Mouse (Mus musculus) ovary, adult 18-20 months (tissue): ENCODE results near the gene Rfc5.

Experiments used
- DNase-seq: peaks from one replicate; pipeline ENCODE4 v3.0.0; 2022; ENCODE audit warnings: low spot score, mixed read lengths

Gene Rfc5

DNA sequence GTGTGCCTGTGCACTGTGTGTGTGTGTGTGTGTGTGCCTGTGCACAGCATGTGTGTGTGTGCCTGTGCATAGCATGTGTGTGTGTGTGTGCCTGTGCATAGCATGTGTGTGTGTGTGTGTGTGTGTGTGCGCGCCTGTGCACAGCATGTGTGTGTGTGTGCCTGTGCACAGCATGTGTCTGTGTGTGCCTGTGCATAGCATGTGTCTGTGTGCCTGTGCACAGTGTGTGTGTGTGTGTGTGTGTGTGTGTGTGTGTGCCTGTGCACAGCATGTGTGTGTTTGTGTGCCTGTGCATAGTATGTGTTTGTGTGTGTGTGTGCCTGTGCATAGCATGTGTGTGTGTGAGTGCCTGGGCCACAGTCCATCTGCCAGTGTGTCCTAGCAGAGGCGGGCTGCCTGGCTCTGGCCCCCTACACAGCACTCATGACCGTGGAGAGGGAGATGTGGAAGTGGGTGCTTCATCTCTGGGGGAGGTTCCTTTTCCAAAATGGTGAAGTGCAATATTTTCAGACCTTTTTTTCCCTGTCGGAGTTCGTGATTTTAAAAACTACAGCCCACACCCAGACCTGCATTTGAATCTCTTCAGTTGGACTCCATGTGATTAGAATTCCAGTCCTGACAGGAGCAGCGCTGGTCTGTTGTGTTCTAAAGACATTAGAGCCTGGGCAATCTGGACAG is 14.3 kb downstream of the Rfc5 start:
- no peak for DNase-seq

GRCm38 (mm10) chr5:117373418-117373817 is 15.4 kb downstream of the Rfc5 start:
- DNase-seq: no peak

DNA sequence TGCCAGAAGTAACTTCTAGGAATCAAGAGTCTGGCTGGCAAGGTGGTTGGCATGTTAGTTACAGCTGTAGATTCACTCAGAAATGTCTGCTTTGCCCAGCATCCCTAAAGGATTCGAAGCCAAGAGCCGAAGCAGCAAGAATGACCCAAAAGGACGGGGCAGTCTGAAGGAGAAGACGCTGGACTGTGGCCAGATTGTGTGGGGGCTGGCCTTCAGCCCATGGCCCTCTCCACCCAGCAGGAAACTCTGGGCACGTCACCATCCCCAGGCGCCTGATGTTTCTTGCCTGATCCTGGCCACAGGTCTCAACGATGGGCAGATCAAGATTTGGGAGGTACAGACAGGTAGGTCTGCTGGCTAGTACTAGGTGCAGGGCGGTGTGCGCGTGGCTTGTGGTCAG is 18.3 kb downstream of the Rfc5 start:
- DNase-seq: peak; percentile 68

DNA sequence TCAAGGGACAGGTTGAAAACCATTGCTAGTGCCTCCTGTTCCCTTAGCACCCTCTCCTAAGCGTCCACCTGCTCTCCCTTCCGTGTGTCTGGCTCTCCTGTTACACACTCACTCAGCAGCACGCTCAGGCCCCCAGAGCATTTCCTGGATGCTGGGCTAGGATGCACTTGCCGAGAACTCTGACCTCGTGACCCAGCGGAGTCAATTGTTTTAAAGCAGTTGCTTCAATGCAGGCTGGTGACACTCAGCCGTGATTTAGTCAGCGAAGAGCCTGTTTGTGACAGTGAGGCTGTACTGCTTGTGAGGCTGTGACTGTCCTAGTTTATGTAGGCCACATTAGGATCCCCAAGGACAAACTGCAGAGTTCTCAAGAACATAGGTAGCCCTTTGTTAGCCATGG is 21.6 kb downstream of the Rfc5 start:
- no peak for DNase-seq

GRCm38 (mm10) chr5:117365904-117366561 is 22.8 kb downstream of the Rfc5 start:
- DNase-seq: no peak

DNA sequence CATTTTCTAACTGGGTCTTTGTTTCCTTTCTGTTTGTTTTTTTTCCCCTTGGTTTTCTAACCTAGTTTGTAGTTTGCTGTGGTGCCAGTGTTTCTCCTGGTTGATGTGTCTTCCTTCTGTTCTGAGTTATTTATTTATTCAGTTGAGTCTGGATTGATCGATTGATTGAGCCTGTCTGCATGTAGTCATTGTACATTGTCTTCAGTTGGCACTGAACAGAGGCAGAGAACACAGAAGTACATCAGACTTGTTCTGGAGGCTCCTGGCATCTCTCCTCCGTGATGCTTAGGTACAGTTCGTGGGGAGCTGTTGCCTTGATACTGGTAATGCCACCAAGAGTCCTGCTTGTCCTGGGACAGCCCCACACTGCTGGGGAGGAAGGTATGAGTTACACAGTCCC is 24.0 kb downstream of the Rfc5 start:
- DNase-seq: no peak

- DNase-seq: peak; percentile 50
Observed at GRCm38 (mm10) chr5:117363066-117363782, 25.6 kb downstream of the Rfc5 start.

DNA sequence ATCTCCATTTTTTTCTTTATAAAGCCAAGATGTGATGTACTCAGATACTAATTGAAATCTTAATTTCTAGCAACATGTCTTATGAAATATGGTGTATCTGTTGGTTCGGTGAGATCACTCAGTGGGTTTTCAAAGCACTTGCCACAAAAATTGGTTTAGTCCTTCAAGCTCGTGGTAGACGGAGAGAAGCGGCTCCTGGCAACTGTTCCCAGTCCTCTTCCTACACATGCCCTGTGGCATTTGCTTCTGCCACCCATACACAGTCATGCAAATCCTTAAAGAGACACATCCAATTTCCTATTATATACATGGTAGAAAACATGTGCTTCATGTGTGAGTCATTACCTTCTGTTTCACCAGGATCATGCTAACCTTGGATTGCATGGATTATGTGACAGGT is 27.3 kb downstream of the Rfc5 start:
- no peak for DNase-seq

GRCm38 (mm10) chr5:117360631-117361541 is 28.0 kb downstream of the Rfc5 start:
- DNase-seq: peak; percentile 66

DNA sequence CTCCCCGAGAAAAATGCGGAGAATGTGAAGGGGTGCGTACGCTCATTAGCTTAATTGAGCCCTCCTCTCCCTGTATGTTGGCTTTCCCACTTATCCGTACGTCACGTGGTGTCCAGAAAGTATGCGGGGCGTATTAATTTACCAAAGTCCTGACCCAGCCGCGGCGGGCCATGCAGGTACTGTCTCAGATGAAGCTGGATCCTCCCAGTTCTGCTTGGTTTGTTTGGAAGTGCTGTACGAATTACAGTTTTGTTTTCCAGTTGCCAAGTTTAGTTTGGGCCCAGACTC is 28.7 kb downstream of the Rfc5 start:
- no peak for DNase-seq

DNA sequence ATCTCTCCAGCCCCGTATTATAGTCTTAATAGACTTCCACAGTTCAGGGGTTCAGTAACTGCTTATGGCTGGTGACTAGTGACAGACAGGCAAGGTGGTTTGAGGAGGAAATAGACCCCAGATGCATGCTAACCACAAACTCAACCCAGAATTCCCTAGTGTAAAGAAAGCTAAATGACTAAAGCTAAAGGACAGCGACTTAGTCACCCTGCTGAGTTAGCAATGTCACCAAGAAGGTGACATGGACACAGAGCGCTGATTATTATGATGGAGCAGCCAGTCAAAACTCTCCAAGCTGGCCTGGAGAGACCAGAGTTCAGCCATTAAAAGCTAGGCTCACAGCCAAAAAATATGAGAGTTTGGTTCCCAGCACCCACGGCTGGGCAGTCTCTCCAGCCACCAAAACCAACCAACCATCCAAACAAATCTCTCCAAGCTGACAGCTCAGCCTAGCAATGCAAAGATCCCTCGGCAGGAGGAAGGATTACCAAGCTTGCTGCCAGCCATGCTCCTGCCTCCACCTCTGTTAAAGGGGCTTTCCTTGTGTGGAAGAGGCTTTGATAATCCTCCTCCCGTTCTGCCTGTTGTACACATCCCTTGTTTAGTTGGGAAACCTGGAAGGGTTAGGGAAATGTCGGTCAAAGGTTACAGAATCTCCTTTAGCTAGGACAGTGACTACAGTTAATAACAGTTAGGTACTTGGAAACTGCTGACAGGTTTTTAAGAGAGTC is 29.2 kb downstream of the Rfc5 start:
- no peak for DNase-seq

DNA sequence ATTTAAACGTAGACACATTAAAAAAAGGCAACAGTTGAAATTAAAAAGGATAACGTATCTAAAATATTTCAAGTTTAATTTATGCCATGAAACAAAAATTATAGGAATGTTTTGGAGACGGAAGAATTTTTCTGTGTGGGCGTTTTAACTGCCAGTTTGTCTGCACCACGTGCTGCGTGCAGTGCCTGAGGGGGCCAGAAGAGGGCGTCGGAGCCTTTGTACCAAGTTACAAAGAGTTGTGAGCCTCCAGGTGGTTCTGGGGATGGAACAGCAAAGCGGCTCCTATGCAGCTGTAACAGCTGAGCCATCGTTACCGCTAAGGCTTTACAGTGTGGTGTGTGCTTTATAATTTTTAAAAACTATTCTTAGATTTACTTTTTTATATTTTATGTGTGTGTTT is 30.1 kb downstream of the Rfc5 start:
- DNase-seq: peak; percentile 33

DNA sequence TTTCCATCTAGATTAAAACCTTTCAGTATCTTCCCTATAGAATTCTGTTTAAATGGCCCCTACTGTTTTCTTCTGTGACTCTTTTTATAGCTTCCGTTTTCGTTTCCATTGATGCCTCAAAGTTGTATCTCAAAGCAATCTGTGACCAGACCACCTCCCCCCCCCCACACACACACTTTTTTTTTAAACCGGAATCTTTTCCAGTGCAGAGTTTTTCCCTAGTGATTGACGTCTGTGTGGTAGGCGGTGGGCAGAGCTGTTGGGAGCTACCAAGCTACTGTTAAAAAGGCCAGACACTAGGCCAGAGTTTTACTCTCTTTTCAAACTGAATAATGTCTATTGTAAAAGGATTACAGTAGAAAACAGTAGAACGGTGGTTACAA is 30.6 kb downstream of the Rfc5 start:
- DNase-seq: no peak

DNA sequence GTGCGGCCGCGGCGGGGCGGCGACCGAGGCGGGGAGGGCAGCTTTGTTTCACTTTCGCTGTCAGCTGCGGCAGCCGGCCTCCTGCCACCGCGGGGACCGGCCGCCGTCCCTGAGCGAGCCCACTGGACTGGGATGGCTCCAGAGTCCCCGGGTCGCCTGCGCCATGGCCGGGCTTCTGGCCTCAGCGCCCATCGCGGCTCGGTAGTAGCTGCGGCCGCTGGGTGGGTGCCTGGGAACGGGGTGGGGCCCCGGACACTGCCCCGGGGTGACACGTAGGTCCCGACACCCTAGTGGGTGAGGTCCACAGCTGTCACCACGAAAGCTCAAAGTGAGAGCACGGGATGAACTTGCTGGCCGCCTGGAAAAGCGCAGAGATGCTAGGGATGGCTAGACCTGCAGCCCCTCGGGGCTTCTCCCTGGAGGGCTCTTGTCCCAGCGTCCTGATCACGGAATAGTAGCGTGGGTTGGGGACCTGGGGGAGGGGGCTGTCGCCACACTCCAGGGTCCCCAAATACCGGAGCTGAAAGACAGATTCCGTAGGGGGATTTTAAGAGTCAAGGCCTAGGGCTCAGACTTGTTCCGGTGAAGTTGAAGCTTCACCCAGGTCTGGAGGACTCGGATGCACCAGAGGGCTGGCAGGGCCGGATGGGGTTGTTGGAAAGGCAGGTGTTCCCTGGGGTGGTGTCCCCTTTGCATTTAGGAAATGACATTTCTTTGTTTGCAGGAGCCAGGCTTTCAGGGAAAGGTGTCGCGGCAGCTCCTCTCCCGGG is 31.2 kb downstream of the Rfc5 start:
- no peak for DNase-seq

DNA sequence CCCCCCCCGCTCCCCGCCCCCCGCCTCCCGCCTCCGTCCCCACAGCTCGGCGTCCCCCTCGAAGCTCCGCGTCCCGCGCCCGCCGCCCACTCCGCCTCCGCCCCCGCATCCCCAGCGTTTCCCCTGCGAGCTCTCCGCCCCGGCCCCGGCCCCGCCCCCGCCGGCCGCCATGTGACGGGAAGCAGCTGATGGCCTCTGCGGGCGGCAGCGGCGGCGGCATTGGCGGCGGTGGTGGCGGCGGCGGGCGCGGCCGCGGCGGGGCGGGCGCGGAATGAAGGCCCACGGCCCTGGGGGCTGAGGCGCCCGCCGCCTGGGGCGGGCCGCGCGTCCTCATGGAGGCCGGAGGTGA is 31.7 kb downstream of the Rfc5 start, which contains the start of gene Wsb2:
TSS of gene Wsb2 (plus strand) at position 176 of the 349 bp plus-strand sequence.
- peak; percentile 82 for DNase-seq

GRCm38 (mm10) chr5:117356365-117357128 is 32.3 kb downstream of the Rfc5 start:
- peak; percentile 75 for DNase-seq

DNA sequence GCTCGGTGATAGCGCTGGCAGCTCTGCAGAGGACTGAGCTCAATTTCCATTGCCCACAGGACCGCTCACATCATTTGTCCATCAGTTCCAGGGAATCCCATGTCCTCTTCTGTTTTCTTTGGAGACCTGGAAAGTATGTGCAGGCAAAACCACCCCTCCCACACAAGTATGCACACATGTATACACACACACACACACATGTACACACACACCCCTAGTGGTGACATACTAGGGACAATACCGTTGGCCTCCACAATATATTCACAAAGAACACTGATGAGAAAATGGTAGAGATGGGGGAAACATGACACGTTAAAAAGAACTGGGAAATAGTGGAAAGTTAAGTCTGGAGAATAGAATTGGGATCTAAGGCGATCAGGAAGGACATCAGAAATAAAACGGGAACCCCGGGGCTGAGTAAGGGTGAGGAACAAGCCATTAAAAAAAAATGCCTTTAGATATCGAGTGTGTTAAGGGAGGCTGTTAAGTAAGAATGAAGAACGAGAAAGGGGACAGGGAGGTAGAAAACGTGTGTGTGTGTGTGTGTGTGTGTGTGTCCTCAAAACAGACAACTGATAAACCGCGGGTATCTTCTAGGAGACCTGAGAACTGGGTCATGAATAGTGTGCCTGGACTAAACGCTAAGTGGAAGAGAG is 33.1 kb downstream of the Rfc5 start:
- DNase-seq: no peak

DNA sequence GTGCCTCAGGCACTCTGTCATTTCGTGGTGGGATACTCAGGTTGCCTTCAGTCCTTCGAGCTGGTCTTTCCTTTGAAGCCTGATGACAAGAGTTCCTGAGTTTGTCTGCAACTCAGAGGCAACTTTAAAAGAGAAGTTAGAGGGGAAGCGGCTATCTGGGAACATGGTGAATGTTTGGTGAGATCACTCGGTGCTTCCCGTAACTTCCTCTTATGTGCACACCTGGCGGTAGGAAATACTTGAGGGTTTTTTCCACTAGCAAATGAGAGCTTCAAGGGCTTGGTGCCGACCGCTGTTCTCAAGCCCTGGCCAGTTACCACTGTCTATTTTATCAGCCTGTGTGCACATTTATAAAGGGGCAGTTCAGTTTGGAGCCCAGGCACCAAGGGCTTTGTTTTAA is 34.7 kb downstream of the Rfc5 start:
- no peak for DNase-seq

GRCm38 (mm10) chr5:117348279-117348678 is 40.6 kb downstream of the Rfc5 start:
- no peak for DNase-seq

DNA sequence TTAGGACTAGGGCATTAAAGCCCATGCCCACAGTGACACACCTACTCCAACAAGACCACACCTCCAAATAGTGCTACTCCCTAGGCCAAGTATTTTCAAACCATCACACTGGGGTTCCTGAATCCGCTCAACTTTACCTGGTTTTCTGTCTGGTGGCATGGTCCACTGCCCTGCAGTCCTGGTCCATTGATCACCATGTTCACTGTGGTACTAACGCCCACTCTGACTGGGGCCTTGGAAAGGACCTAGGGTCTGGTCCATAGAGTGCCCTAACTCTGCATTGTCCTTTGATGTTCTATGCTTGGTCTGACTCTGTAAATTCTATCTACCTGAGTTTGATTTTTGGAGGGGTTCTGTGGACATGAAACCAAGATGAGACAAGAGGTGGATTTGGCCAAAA is 41.0 kb downstream of the Rfc5 start:
- no peak for DNase-seq
